Mouse (Mus musculus): ENCODE data around the gene Hist1h3e. TPM values are rescaled to one million over a fixed set of nuclear protein-coding genes. Genes with fewer than 3 reads are reported as not detected.

The Hist1h3e gene
- polyA plus RNA-seq, 1 experiment = 2.8 TPM

DNA sequence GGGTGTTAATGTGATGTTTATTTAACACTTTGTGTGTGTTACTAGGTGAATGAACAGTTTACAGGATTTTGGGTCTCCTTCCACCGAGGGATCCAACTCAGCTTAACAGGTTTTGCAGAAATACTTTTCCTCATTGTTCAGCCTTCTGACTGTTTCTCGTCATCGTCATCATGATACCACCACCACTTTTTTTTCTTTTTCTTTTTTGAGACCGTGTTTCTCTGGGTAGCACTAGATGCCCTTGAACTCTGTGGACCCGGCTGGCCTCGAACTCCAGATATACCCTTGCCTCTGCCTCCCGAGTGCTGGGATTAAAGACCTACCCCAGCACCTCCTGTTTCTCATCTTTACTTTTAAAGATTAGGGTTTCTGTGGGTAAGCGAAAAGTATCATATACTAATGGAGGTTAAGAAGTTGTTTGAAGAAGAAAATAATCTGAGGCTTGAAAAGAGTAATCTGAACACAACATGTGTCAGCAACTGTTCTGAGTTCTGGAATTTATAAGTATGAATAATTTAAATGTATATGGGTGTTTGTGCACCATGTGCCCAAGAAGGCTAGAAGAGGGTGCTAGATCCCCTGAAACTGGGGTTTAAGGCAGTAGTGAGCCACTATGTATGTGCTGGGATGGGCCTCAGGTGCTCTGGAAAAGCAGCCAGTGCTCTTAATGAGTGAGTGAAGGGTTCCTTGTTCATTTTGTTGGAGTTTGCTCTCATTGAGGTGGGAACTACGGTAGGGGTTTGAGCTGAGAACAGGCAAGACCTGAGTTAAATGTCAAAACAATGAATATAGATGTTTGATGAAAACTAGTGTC lies 29.7 kb downstream of the Hist1h3e start:
- Histone ChIP-seq H3K36me3 (ENCODE audit: control insufficient read depth, insufficient read depth) (no peaks in the 10 kb centered on the region), H3K27me3 (ENCODE audit: control insufficient read depth, insufficient read depth, insufficient read length) (no peaks in the 10 kb centered on the region), H3K79me2 (ENCODE audit: control insufficient read depth, insufficient read depth) (peaks cover 17% of the 10 kb centered on the region), H3K4me3 (ENCODE audit: insufficient read depth, poor library complexity, severe bottlenecking) (peak overlapping the region; percentile 25), H3K79me3 (ENCODE audit: low read depth) (no peaks in the 10 kb centered on the region), H3ac (ENCODE audit: control insufficient read depth, insufficient read length, low read depth) (peak overlapping the region; percentile 70)
- TF ChIP-seq MYOD1 (IDR thresholded peaks at IDR 0.05; ENCODE audit: control insufficient read depth, insufficient read length, low read depth) (no peak), CEBPB (IDR thresholded peaks at IDR 0.05; ENCODE audit: low read depth) (no peak), MAX (IDR thresholded peaks at IDR 0.05) (no peak), MYOG (IDR thresholded peaks at IDR 0.05; ENCODE audit: control insufficient read depth, extremely low read depth, insufficient read length) (no peak), CTCF (IDR thresholded peaks at IDR 0.05; ENCODE audit: control insufficient read depth, insufficient read depth, insufficient read length) (no peak)

DNA sequence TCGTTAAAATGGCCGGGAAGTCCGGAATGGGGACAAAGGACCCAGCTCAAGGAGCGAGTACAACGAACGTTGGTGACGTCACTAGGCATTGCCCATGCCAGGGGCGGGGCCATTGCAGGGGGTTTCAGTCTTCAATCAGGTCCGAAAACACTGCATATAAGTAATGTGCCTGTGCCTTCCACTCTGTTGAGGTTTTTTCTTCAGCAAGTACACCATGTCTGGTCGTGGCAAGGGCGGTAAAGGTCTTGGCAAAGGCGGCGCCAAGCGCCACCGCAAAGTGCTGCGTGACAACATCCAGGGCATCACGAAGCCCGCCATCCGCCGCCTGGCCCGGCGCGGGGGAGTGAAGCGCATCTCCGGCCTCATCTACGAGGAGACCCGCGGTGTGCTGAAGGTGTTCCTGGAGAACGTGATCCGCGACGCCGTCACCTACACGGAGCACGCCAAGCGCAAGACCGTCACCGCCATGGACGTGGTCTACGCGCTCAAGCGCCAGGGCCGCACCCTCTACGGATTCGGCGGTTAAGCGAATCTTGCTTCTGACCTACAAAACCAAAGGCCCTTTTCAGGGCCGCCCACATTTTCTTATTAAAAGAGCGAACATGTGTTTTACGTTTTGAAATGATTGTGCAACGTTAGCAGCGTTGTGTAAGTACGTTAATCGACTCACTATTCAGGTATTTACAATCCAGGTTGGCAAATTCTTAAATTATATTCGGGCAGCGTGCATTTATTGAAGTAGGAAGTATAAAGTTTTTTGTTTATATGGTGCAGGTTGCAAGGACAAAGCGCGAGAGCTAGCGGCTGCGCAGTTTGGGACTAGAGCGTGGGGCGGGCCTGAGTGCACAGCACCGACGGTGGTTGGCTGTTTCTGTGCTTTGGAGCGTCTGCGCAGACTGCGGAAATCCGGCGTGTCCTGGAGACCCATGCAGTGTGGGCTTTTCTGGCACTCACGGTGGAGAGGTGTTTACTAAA lies 31.0 kb downstream of the Hist1h3e start, which contains the start of gene Hist1h4h:
Gene Hist1h4h, plus strand, starts transcription at position 150 of the 975 bp plus-strand sequence.
- TF ChIP-seq CEBPB (IDR thresholded peaks at IDR 0.05; ENCODE audit: low read depth) (peak; percentile 92), MYOG (IDR thresholded peaks at IDR 0.05; ENCODE audit: control insufficient read depth, extremely low read depth, insufficient read length) (no peak)
- H3K79me2 ChIP-seq (ENCODE audit: control insufficient read depth, insufficient read depth) = peaks cover 4% of the 10 kb centered on the region
- no peaks in the 10 kb centered on the region for H3K79me3 ChIP-seq (ENCODE audit: low read depth)
- no peaks in the 10 kb centered on the region for H3K27me3 ChIP-seq (ENCODE audit: control insufficient read depth, insufficient read depth, insufficient read length)
- peak within 1 kb of the TSS; percentile 56 for H3ac ChIP-seq (ENCODE audit: control insufficient read depth, insufficient read length, low read depth)
- H3K4me3 ChIP-seq (ENCODE audit: insufficient read depth, poor library complexity, severe bottlenecking) = peak within 1 kb of the TSS; percentile 25
- no peaks in the 10 kb centered on the region for H3K36me3 ChIP-seq (ENCODE audit: control insufficient read depth, insufficient read depth)

DNA sequence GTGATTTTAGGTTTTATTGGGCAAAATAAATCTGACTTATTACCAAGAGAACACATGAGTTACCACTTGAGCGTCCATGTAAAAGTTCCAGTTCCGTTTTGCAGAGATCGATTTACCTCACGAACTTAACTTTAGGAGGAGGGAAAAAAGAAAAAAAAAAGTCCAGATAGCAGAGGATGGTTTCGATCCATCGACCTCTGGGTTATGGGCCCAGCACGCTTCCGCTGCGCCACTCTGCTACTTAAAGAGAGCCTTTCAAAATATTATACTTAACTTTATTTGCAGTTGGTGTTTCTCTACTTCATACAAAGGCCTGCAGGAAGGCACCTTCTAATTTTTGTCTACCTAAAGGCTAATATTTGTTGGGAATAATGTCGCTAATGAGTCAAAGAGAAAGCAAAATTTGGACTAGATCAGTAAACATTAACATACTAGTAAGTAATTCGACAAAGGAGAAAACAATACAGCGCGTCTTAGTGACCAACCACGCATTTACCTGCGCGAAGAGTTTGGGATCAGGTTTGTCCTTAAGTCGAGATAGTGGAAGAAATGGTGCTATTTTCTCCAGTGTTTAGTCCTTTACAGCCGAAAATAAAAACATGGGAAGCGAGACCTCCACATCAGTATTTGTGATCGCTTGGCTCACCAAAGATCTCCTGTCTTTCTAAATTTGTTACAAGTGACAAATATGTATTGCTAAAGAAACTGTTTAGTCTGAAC lies 31.8 kb downstream of the Hist1h3e start:
- no peaks in the 10 kb centered on the region for H3K79me2 ChIP-seq (ENCODE audit: control insufficient read depth, insufficient read depth)
- H3K36me3 ChIP-seq (ENCODE audit: control insufficient read depth, insufficient read depth) = no peaks in the 10 kb centered on the region
- peak overlapping the region; percentile 36 for H3ac ChIP-seq (ENCODE audit: control insufficient read depth, insufficient read length, low read depth)
- TF ChIP-seq CTCF (IDR thresholded peaks at IDR 0.05; ENCODE audit: control insufficient read depth, insufficient read depth, insufficient read length) = no peak
- no peak for TF ChIP-seq CEBPB (IDR thresholded peaks at IDR 0.05; ENCODE audit: low read depth)
- TF ChIP-seq FOSL1 (IDR thresholded peaks at IDR 0.05; ENCODE audit: insufficient read depth, low read length, poor library complexity, severe bottlenecking) = no peak
- TF ChIP-seq MYOG (IDR thresholded peaks at IDR 0.05; ENCODE audit: control insufficient read depth, extremely low read depth, insufficient read length) = no peak
- no peak for TF ChIP-seq MAX (IDR thresholded peaks at IDR 0.05)
- TF ChIP-seq MYOD1 (IDR thresholded peaks at IDR 0.05; ENCODE audit: control insufficient read depth, insufficient read length, low read depth) = no peak
- TF ChIP-seq USF1 (IDR thresholded peaks at IDR 0.05; ENCODE audit: low read depth) = no peak
- no peaks in the 10 kb centered on the region for H3K79me3 ChIP-seq (ENCODE audit: low read depth)
- no peaks in the 10 kb centered on the region for H3K27me3 ChIP-seq (ENCODE audit: control insufficient read depth, insufficient read depth, insufficient read length)
- peak overlapping the region; percentile 25 for H3K4me3 ChIP-seq (ENCODE audit: insufficient read depth, poor library complexity, severe bottlenecking)

DNA sequence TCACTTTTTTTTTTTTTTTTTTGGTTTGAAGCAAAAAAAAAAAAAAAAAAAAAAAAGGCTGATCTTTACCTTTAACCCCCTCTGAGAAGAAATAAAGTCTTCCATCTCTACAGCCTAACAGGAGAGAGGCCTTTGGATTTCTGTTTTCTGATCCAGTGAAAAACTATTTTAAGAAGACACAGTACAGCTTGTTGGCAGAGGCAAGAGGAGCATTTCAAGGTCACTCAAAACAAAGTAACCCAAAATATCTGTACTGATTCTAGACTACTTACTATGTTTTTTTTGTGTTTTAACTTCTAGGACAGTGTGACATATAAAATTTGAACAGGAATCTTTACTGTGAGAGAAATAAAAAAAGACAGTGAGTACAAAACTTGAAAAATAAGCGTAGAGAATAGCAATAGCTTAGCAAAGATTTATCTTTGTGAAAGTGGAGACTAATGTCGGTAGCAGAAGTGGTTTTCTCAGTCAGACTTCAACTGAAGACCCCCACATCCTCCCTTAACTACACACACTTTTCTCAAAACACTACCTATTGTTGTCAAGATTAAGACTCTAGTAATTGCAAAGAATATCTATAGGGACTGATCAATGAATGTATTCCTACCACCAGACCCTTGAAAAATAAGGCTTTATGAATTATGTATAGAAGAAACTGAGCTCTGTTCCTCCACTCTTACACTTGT lies 32.5 kb downstream of the Hist1h3e start:
- no peaks in the 10 kb centered on the region for H3K79me3 ChIP-seq (ENCODE audit: low read depth)
- TF ChIP-seq CEBPB (IDR thresholded peaks at IDR 0.05; ENCODE audit: low read depth) (no peak), MYOD1 (IDR thresholded peaks at IDR 0.05; ENCODE audit: control insufficient read depth, insufficient read length, low read depth) (no peak), CTCF (IDR thresholded peaks at IDR 0.05; ENCODE audit: control insufficient read depth, insufficient read depth, insufficient read length) (no peak), MYOG (IDR thresholded peaks at IDR 0.05; ENCODE audit: control insufficient read depth, extremely low read depth, insufficient read length) (no peak), FOSL1 (IDR thresholded peaks at IDR 0.05; ENCODE audit: insufficient read depth, low read length, poor library complexity, severe bottlenecking) (no peak), USF1 (IDR thresholded peaks at IDR 0.05; ENCODE audit: low read depth) (no peak), MAX (IDR thresholded peaks at IDR 0.05) (no peak)
- H3K79me2 ChIP-seq (ENCODE audit: control insufficient read depth, insufficient read depth) = no peaks in the 10 kb centered on the region
- no peak overlapping the region for H3ac ChIP-seq (ENCODE audit: control insufficient read depth, insufficient read length, low read depth)
- H3K27me3 ChIP-seq (ENCODE audit: control insufficient read depth, insufficient read depth, insufficient read length) = no peaks in the 10 kb centered on the region
- H3K4me3 ChIP-seq (ENCODE audit: insufficient read depth, poor library complexity, severe bottlenecking) = no peak overlapping the region
- H3K36me3 ChIP-seq (ENCODE audit: control insufficient read depth, insufficient read depth) = no peaks in the 10 kb centered on the region

DNA sequence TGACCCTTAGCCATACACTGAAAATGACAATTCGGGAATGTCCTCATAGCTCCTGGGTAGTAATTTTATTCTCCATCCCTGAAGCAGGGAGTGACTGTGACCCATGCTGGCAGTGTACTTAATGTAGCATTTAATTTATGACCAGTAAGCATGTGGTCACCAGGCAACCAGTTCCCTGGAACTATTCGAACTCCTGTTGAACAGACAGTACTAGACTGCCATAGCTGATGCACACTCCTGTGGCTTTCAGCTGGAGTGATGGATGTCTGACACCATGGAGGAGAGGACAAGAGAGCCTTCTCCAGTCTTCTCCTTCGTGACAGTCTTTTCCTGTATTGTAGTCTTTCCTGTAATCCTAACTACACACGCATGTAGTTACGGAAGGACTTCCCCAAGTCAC lies 33.2 kb downstream of the Hist1h3e start:
- Histone ChIP-seq H3K27me3 (ENCODE audit: control insufficient read depth, insufficient read depth, insufficient read length) (no peaks in the 10 kb centered on the region), H3K36me3 (ENCODE audit: control insufficient read depth, insufficient read depth) (no peaks in the 10 kb centered on the region), H3K79me3 (ENCODE audit: low read depth) (no peaks in the 10 kb centered on the region), H3K79me2 (ENCODE audit: control insufficient read depth, insufficient read depth) (no peaks in the 10 kb centered on the region), H3ac (ENCODE audit: control insufficient read depth, insufficient read length, low read depth) (no peak overlapping the region), H3K4me3 (ENCODE audit: insufficient read depth, poor library complexity, severe bottlenecking) (no peak overlapping the region)
- TF ChIP-seq CEBPB (IDR thresholded peaks at IDR 0.05; ENCODE audit: low read depth) (no peak), FOSL1 (IDR thresholded peaks at IDR 0.05; ENCODE audit: insufficient read depth, low read length, poor library complexity, severe bottlenecking) (no peak), MAX (IDR thresholded peaks at IDR 0.05) (no peak), MYOD1 (IDR thresholded peaks at IDR 0.05; ENCODE audit: control insufficient read depth, insufficient read length, low read depth) (no peak), CTCF (IDR thresholded peaks at IDR 0.05; ENCODE audit: control insufficient read depth, insufficient read depth, insufficient read length) (no peak), MYOG (IDR thresholded peaks at IDR 0.05; ENCODE audit: control insufficient read depth, extremely low read depth, insufficient read length) (no peak), USF1 (IDR thresholded peaks at IDR 0.05; ENCODE audit: low read depth) (no peak)

All from C2C12 (cell line).